Mouse (Mus musculus) testis, adult 2 months (tissue): ENCODE measurements around the gene Zfp536.

Source experiments
- CTCF ChIP-seq: fragments of 200-500 bp; IDR thresholded peaks from 2 replicates; pipeline ENCODE4 v1.5.1; 2012; ENCODE audit warnings: low read depth, mild to moderate bottlenecking, inconsistent platforms, low read length, moderate library complexity; ENCODE audit not compliant: control insufficient read depth, insufficient read depth, insufficient replicate concordance
- POLR2A ChIP-seq: fragments of 200-500 bp; IDR thresholded peaks from 2 replicates; pipeline ENCODE4 v1.6.1; 2012; ENCODE audit warnings: low read depth, mild to moderate bottlenecking, inconsistent platforms, low read length, moderate library complexity; ENCODE audit not compliant: control insufficient read depth

- TF ChIP-seq CTCF (no peak), POLR2A (no peak)
Measured at GRCm38 (mm10) chr7:37769004-37769403, 4.4 kb downstream of the Zfp536 start.
